Mouse (Mus musculus): ENCODE measurements around the gene Cnbd2. TPM values are rescaled to one million over a fixed set of nuclear protein-coding genes. Genes with fewer than 3 reads are reported as not detected.
A peak's percentile ranks its signal among the peaks of the same experiment; 100 is the strongest.

Gene Cnbd2
- polyA plus RNA-seq, 1 experiment: 5.9 TPM

- TF ChIP-seq POLR2A (IDR thresholded peaks at IDR 0.05; ENCODE audit: borderline replicate concordance, low read depth, low read length) (no peak), CTCF (IDR thresholded peaks at IDR 0.05; ENCODE audit: low read depth, low read length) (no peak)
- Histone ChIP-seq H3K27ac (ENCODE audit: insufficient read depth, low read depth, low read length) (no peak overlapping the region), H3K4me1 (ENCODE audit: control insufficient read depth, insufficient read depth, low read length) (peaks cover 12% of the 10 kb centered on the region), H3K4me3 (ENCODE audit: insufficient read depth, low read length) (no peak overlapping the region)
Measured at GRCm38 (mm10) chr2:156309948-156310347, 2.2 kb upstream of the Cnbd2 start.

GRCm38 (mm10) chr2:156310455-156310854, 1.6 kb upstream of the Cnbd2 start:
- H3K4me1 ChIP-seq (ENCODE audit: control insufficient read depth, insufficient read depth, low read length): peaks cover 12% of the 10 kb centered on the region
- no peak overlapping the region for H3K4me3 ChIP-seq (ENCODE audit: insufficient read depth, low read length)
- H3K27ac ChIP-seq (ENCODE audit: insufficient read depth, low read depth, low read length): no peak overlapping the region
- TF ChIP-seq CTCF (IDR thresholded peaks at IDR 0.05; ENCODE audit: low read depth, low read length): no peak
- no peak for TF ChIP-seq POLR2A (IDR thresholded peaks at IDR 0.05; ENCODE audit: borderline replicate concordance, low read depth, low read length)

DNA sequence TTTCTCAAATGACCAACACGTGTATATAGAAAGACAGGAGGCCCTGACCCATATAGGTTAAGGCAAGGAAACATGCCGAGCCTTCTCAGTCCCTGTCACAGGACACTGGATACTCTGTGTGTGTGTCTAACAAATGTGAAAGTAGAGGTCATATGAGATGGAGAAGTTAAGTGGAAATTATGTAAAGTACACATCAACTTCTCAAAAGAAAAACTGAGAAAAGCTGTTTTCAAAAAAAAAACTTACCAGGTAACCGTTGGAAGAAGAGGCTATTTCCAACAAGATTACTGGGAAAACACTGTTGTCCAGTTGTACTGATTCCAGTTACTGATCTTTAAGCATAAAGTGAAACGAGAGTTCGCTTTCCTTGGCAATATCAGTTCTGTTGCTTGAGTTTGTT, 1.2 kb upstream of the Cnbd2 start:
- TF ChIP-seq POLR2A (IDR thresholded peaks at IDR 0.05; ENCODE audit: borderline replicate concordance, low read depth, low read length): no peak
- TF ChIP-seq CTCF (IDR thresholded peaks at IDR 0.05; ENCODE audit: low read depth, low read length): no peak
- Histone ChIP-seq H3K4me1 (ENCODE audit: control insufficient read depth, insufficient read depth, low read length) (peaks cover 15% of the 10 kb centered on the region), H3K27ac (ENCODE audit: insufficient read depth, low read depth, low read length) (peak overlapping the region; percentile 90), H3K4me3 (ENCODE audit: insufficient read depth, low read length) (peak overlapping the region; percentile 91)

GRCm38 (mm10) chr2:156311441-156311840, 658 bp upstream of the Cnbd2 start:
- Histone ChIP-seq H3K4me3 (ENCODE audit: insufficient read depth, low read length) (peak overlapping the region; percentile 91), H3K27ac (ENCODE audit: insufficient read depth, low read depth, low read length) (peak overlapping the region; percentile 90), H3K4me1 (ENCODE audit: control insufficient read depth, insufficient read depth, low read length) (peaks cover 19% of the 10 kb centered on the region)
- TF ChIP-seq POLR2A (IDR thresholded peaks at IDR 0.05; ENCODE audit: borderline replicate concordance, low read depth, low read length) (no peak), CTCF (IDR thresholded peaks at IDR 0.05; ENCODE audit: low read depth, low read length) (no peak)

DNA sequence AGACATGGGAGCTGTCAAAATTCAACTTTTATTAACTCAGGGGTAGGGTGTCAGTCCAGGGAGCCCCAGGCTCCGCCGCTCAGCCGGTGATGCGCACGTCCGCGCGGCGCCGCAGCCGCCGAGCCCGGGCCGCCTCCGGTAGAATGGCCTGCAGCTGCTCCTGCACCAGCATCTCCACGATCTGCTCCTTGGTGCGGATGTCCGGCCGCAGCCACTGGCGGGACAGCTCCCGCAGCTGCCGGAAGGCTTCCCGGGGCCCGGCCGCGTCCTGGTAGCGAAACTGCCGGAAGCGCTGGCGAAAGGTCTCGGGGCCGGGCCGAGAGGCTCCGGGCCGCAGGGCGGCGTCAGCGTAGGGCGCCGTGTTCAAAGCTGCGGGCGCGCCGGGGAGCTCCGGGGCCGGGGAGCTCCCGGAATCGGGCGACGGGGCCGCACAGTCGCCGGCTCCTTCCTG, 233 bp upstream of the Cnbd2 start:
- no peak for TF ChIP-seq POLR2A (IDR thresholded peaks at IDR 0.05; ENCODE audit: borderline replicate concordance, low read depth, low read length)
- no peak for TF ChIP-seq CTCF (IDR thresholded peaks at IDR 0.05; ENCODE audit: low read depth, low read length)
- Histone ChIP-seq H3K4me1 (ENCODE audit: control insufficient read depth, insufficient read depth, low read length) (peaks cover 23% of the 10 kb centered on the region), H3K27ac (ENCODE audit: insufficient read depth, low read depth, low read length) (peak overlapping the region; percentile 90), H3K4me3 (ENCODE audit: insufficient read depth, low read length) (peak overlapping the region; percentile 91)

DNA sequence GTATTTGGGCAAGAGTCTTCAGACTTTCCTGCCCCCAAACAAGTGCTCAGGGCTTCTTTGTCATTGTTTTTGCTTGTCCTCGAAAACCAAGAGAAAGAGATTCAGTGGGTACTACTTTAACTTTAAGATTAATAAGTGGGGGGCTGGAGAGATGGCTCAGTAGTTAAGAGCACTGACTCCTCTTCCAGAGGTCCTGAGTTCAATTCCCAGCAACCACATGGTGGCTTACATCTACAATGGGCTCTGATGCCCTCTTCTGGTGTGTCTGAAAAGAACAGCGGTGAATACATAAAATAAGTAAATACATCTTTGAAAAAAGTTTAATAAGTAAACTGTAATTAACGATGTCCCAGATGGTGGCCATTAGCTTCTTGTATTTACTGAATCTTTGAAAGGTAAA, 1.1 kb downstream of the Cnbd2 start:
- Histone ChIP-seq H3K27ac (ENCODE audit: insufficient read depth, low read depth, low read length) (peak overlapping the region; percentile 90), H3K4me3 (ENCODE audit: insufficient read depth, low read length) (peak overlapping the region; percentile 91), H3K4me1 (ENCODE audit: control insufficient read depth, insufficient read depth, low read length) (peaks cover 27% of the 10 kb centered on the region)
- no peak for TF ChIP-seq CTCF (IDR thresholded peaks at IDR 0.05; ENCODE audit: low read depth, low read length)
- TF ChIP-seq POLR2A (IDR thresholded peaks at IDR 0.05; ENCODE audit: borderline replicate concordance, low read depth, low read length): no peak

DNA sequence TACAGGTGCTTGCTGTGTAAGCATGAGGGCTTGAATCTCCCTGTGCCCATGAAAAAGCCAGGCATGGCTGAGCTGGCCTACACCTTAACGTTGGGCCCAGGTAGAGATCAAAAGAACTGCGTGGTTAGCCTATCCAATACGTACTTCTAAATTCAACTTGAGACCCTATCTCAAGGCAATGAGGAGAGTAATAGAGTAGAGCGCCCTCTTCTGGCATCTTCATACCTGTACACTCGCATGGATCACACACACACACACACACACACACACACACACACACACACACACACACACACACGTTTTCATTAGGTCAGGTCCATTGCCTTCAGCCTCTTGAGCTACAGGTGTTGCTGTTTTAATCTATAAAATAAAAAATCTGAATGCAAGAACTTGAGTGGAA, 2.7 kb downstream of the Cnbd2 start:
- peaks cover 35% of the 10 kb centered on the region for H3K4me1 ChIP-seq (ENCODE audit: control insufficient read depth, insufficient read depth, low read length)
- TF ChIP-seq POLR2A (IDR thresholded peaks at IDR 0.05; ENCODE audit: borderline replicate concordance, low read depth, low read length): no peak
- TF ChIP-seq CTCF (IDR thresholded peaks at IDR 0.05; ENCODE audit: low read depth, low read length): no peak
- H3K27ac ChIP-seq (ENCODE audit: insufficient read depth, low read depth, low read length): no peak overlapping the region
- H3K4me3 ChIP-seq (ENCODE audit: insufficient read depth, low read length): no peak overlapping the region

GRCm38 (mm10) chr2:156318491-156318890, 6.4 kb downstream of the Cnbd2 start:
- H3K4me3 ChIP-seq (ENCODE audit: insufficient read depth, low read length): no peak overlapping the region
- H3K4me1 ChIP-seq (ENCODE audit: control insufficient read depth, insufficient read depth, low read length): peaks cover 33% of the 10 kb centered on the region
- no peak overlapping the region for H3K27ac ChIP-seq (ENCODE audit: insufficient read depth, low read depth, low read length)
- TF ChIP-seq POLR2A (IDR thresholded peaks at IDR 0.05; ENCODE audit: borderline replicate concordance, low read depth, low read length) (no peak), CTCF (IDR thresholded peaks at IDR 0.05; ENCODE audit: low read depth, low read length) (no peak)

GRCm38 (mm10) chr2:156321538-156321937, 9.4 kb downstream of the Cnbd2 start:
- TF ChIP-seq CTCF (IDR thresholded peaks at IDR 0.05; ENCODE audit: low read depth, low read length): no peak
- no peak for TF ChIP-seq POLR2A (IDR thresholded peaks at IDR 0.05; ENCODE audit: borderline replicate concordance, low read depth, low read length)
- Histone ChIP-seq H3K4me3 (ENCODE audit: insufficient read depth, low read length) (no peak overlapping the region), H3K27ac (ENCODE audit: insufficient read depth, low read depth, low read length) (no peak overlapping the region), H3K4me1 (ENCODE audit: control insufficient read depth, insufficient read depth, low read length) (peaks cover 34% of the 10 kb centered on the region)

DNA sequence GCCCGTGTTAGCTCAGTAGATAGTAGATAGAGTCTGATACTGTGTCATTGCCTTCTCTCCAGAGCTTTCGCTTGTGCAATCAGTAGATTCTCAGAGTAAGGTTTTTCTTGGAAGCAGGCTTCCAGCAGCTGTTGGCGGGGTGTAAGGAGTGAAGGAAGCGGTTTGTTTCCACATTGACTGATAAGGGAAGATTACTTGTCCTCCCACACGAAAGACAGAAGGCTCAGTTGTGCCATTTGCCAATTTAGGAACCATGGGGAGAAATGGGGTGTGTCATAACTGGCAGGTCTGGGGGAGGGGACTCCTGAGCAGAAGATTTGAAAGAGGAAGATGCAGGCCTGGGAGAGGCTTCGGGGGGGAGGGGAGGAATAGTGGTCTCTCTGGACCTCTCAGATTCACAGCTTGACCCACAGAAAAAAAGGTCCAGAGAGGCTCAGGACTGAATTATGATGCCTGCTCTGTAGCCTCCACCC, 12.1 kb downstream of the Cnbd2 start:
- no peak for TF ChIP-seq POLR2A (IDR thresholded peaks at IDR 0.05; ENCODE audit: borderline replicate concordance, low read depth, low read length)
- no peak for TF ChIP-seq CTCF (IDR thresholded peaks at IDR 0.05; ENCODE audit: low read depth, low read length)
- Histone ChIP-seq H3K4me3 (ENCODE audit: insufficient read depth, low read length) (peak overlapping the region; percentile 27; the same call in 1 of the 2 replicates), H3K27ac (ENCODE audit: insufficient read depth, low read depth, low read length) (peak overlapping the region; percentile 92), H3K4me1 (ENCODE audit: control insufficient read depth, insufficient read depth, low read length) (peaks cover 21% of the 10 kb centered on the region)

Measured in bone marrow macrophage, adult 2 months (primary cell).